Mouse (Mus musculus) embryonic fibroblast, embryonic 13.5 days (primary cell): ENCODE results near the gene Galr2.

Source experiments
- CTCF ChIP-seq: IDR thresholded peaks from 2 replicates; pipeline ENCODE4 v1.5.1; 2011; ENCODE audit warnings: mild to moderate bottlenecking, control low read depth, low read length, moderate library complexity, borderline replicate concordance; ENCODE audit not compliant: insufficient read depth
- POLR2A ChIP-seq: IDR thresholded peaks from 2 replicates; pipeline ENCODE4 v1.6.1; 2011; ENCODE audit warnings: low read depth, mild to moderate bottlenecking, control low read depth, low read length, moderate library complexity

GRCm38 (mm10) chr11:116253076-116253600 lies 27.6 kb upstream of the Galr2 start:
- TF ChIP-seq CTCF (no peak), POLR2A (no peak)
